Mouse (Mus musculus): ENCODE measurements around the gene Krba1. TPM values are rescaled to one million over a fixed set of nuclear protein-coding genes. Genes with fewer than 3 reads are reported as not detected.

The Krba1 gene
- polyA plus RNA-seq, 1 experiment = 10.6 TPM

DNA sequence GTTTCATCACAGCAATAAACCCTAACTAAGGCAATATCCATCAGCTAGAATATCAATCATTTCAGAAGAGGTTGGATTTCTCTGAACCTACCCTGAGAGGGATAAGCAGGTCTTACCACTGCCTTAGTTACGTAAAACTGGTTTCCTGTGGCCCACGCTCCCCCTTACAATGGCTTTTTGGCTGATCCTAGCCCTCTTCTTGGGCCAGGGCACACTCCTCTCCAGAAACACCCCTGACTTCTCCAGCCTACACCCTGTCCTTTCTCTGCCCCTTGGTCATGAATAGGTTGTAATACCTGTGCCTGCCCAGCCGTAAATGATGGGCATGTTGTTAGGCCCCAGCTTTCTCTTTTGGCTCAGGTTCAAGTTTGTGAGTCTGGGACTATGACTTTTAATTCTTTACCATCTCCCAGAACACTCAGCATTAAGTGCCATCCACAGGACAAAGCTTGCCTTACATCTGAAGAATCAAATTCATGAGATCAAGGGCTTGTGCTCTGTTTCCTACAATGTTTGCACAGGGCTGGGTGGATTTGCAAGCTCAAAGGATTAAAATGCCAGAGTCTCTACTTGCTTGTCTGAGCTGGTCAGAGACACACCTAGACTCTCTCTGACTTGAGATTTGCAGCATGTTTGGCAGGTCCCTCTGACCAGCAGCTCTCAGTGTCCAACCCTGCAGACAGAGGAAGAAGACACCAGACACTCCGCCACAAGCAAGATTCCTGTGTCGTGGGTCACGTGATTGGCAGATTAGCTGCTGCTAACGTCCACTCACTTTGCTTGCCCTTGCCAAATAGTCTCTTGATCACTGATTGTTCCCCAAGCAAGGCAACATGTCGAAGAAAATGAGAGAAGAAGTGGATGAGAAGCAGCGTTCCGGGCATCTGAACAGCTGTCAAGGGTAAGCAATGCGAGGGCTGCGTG, 37.8 kb downstream of the Krba1 start:
- Histone ChIP-seq H3K4me1 (ENCODE audit: control insufficient read depth, insufficient read depth, insufficient read length) (no peaks in the 10 kb centered on the region), H3K27ac (ENCODE audit: insufficient read depth, low read length) (no peak overlapping the region), H3K4me3 (ENCODE audit: extremely low read depth, insufficient read depth, insufficient read length) (no peak overlapping the region), H3K36me3 (ENCODE audit: control insufficient read depth, insufficient read depth, low read length) (peaks cover 2% of the 10 kb centered on the region), H3K27me3 (ENCODE audit: control insufficient read depth, insufficient read depth, low read length) (no peaks in the 10 kb centered on the region)
- TF ChIP-seq POLR2A (IDR thresholded peaks at IDR 0.05; ENCODE audit: low read depth, low read length) = no peak
- no peak for TF ChIP-seq CTCF (IDR thresholded peaks at IDR 0.05; ENCODE audit: extremely low read depth, insufficient read depth, insufficient read length, insufficient replicate concordance)
- WGBS = 73% methylated on average over 12 of the region's 12 CpGs
- no peak for DNase-seq (ENCODE audit: low read depth in 1 of 2, low spot score in 2 of 2)

DNA sequence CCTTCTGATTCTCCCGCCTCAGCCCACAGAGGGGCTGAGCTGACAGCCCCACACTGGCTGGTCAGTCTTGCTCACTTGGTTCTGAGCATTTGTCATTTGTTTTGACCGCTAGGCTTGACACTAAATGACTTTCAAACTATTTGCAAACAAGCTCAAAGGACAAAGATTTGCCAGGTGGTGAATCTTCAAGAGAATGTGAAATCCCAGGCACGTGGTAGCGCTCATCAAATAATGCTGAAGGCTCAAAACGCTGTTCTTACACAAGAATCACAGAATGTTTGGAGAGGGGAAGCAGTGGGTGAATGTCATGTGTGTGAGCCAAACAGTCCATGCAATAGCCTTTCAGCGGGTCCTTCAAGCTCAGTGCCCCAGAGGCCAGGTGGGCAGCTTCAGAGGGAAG, 39.3 kb downstream of the Krba1 start:
- no peak for DNase-seq (ENCODE audit: low read depth in 1 of 2, low spot score in 2 of 2)
- no peaks in the 10 kb centered on the region for H3K27me3 ChIP-seq (ENCODE audit: control insufficient read depth, insufficient read depth, low read length)
- no peak overlapping the region for H3K4me3 ChIP-seq (ENCODE audit: extremely low read depth, insufficient read depth, insufficient read length)
- no peaks in the 10 kb centered on the region for H3K4me1 ChIP-seq (ENCODE audit: control insufficient read depth, insufficient read depth, insufficient read length)
- TF ChIP-seq CTCF (IDR thresholded peaks at IDR 0.05; ENCODE audit: extremely low read depth, insufficient read depth, insufficient read length, insufficient replicate concordance) = no peak
- TF ChIP-seq POLR2A (IDR thresholded peaks at IDR 0.05; ENCODE audit: low read depth, low read length) = no peak
- 79% methylated on average over 6 of the region's 6 CpGs for WGBS
- no peak overlapping the region for H3K27ac ChIP-seq (ENCODE audit: insufficient read depth, low read length)
- peaks cover 9% of the 10 kb centered on the region for H3K36me3 ChIP-seq (ENCODE audit: control insufficient read depth, insufficient read depth, low read length)

DNA sequence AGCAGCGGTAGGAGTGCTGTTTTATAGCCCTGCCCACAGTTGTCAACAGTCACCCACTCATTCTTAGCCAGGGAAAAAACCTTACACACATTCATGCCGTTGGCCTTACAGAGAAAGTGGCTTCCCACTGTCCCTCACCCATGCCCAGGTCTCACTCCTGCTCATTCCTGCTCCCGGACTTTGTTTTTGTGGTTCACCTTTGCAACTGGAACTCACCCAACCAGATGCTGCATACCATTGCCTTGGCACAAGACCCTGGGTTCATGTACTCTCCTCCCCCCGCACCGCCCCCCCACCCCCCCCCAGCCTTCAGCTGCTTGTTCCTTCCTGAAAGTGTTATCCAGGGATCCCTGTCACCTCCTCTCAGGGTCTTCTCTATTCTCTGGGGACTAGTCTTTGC, 39.7 kb downstream of the Krba1 start:
- Histone ChIP-seq H3K27me3 (ENCODE audit: control insufficient read depth, insufficient read depth, low read length) (no peaks in the 10 kb centered on the region), H3K36me3 (ENCODE audit: control insufficient read depth, insufficient read depth, low read length) (peaks cover 9% of the 10 kb centered on the region), H3K4me1 (ENCODE audit: control insufficient read depth, insufficient read depth, insufficient read length) (no peaks in the 10 kb centered on the region), H3K27ac (ENCODE audit: insufficient read depth, low read length) (no peak overlapping the region), H3K4me3 (ENCODE audit: extremely low read depth, insufficient read depth, insufficient read length) (no peak overlapping the region)
- WGBS = 69% methylated on average over 5 of the region's 5 CpGs
- no peak for DNase-seq (ENCODE audit: low read depth in 1 of 2, low spot score in 2 of 2)
- no peak for TF ChIP-seq CTCF (IDR thresholded peaks at IDR 0.05; ENCODE audit: extremely low read depth, insufficient read depth, insufficient read length, insufficient replicate concordance)
- TF ChIP-seq POLR2A (IDR thresholded peaks at IDR 0.05; ENCODE audit: low read depth, low read length) = no peak

DNA sequence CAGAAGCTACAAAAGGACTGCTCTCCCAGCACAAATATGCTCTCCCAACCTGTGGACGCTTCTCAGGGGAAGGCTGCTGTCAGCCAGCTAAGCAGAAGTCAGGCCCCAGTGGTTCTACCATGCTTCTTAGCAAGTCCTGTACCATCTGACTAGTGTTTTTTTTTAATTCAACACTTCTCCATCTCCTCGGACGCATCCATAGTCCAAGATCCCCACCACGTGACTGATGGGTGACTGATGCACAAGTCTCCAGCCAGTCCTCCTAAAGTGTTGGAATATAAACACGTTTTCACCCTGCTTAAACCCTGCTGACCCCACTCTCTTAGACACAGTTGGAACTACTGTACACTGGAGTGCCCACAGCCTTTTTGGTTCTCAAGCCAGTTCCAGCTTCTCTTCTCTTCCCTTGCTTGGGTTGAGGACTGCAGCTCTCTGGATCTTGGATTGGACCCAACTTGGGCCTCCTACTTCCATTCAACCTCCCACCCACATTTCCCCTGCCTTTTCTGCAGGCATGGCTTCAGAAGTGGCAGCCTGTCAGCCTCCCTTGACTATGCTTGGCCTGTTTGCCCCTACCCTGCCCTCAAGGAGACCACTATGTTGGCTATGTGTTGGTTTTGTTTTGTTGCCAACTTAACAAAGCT, 40.4 kb downstream of the Krba1 start:
- WGBS = 79% methylated on average over 5 of the region's 5 CpGs
- no peaks in the 10 kb centered on the region for H3K27me3 ChIP-seq (ENCODE audit: control insufficient read depth, insufficient read depth, low read length)
- H3K4me3 ChIP-seq (ENCODE audit: extremely low read depth, insufficient read depth, insufficient read length) = no peak overlapping the region
- H3K27ac ChIP-seq (ENCODE audit: insufficient read depth, low read length) = no peak overlapping the region
- no peak for TF ChIP-seq POLR2A (IDR thresholded peaks at IDR 0.05; ENCODE audit: low read depth, low read length)
- no peak for TF ChIP-seq CTCF (IDR thresholded peaks at IDR 0.05; ENCODE audit: extremely low read depth, insufficient read depth, insufficient read length, insufficient replicate concordance)
- H3K36me3 ChIP-seq (ENCODE audit: control insufficient read depth, insufficient read depth, low read length) = peaks cover 9% of the 10 kb centered on the region
- DNase-seq (ENCODE audit: low read depth in 1 of 2, low spot score in 2 of 2) = no peak
- H3K4me1 ChIP-seq (ENCODE audit: control insufficient read depth, insufficient read depth, insufficient read length) = no peaks in the 10 kb centered on the region

DNA sequence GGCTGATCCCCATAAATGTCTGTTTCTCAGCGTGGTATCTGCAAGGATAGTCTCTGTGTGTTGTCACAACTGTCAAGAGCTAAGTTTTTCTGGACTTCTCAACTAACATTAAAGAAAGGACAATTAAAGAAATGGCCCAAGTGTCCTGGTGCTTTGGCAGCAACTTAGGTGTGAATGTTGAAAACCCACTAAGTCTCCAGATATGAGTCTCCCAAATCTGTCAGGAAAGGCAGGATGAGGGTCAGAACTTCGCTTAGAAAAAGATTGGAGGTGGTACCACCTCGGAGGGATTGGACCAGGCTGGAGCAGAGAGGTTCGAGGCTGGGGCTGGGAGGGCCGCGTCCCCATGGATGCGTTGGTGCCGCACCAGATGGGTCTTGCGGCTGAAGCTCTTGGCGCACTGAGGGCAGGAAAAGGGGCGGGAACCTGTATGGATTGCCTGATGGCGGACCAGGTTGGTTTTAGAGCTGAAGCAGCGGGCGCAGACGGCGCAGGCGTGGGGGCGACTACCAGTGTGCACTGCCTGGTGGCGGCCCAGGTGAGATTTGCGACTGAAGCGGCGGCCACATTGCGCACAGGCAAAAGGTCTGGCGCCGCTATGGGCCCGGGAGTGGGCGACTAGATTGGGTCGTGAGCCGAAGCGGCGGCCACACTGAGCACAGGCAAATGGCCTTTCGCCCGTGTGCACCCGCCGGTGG, 42.4 kb downstream of the Krba1 start:
- no peak for DNase-seq (ENCODE audit: low read depth in 1 of 2, low spot score in 2 of 2)
- H3K27me3 ChIP-seq (ENCODE audit: control insufficient read depth, insufficient read depth, low read length) = no peaks in the 10 kb centered on the region
- no peaks in the 10 kb centered on the region for H3K4me1 ChIP-seq (ENCODE audit: control insufficient read depth, insufficient read depth, insufficient read length)
- H3K36me3 ChIP-seq (ENCODE audit: control insufficient read depth, insufficient read depth, low read length) = peaks cover 11% of the 10 kb centered on the region
- H3K27ac ChIP-seq (ENCODE audit: insufficient read depth, low read length) = no peak overlapping the region
- TF ChIP-seq POLR2A (IDR thresholded peaks at IDR 0.05; ENCODE audit: low read depth, low read length) = no peak
- no peak for TF ChIP-seq CTCF (IDR thresholded peaks at IDR 0.05; ENCODE audit: extremely low read depth, insufficient read depth, insufficient read length, insufficient replicate concordance)
- 97% methylated on average over 35 of the region's 35 CpGs for WGBS
- no peak overlapping the region for H3K4me3 ChIP-seq (ENCODE audit: extremely low read depth, insufficient read depth, insufficient read length)

DNA sequence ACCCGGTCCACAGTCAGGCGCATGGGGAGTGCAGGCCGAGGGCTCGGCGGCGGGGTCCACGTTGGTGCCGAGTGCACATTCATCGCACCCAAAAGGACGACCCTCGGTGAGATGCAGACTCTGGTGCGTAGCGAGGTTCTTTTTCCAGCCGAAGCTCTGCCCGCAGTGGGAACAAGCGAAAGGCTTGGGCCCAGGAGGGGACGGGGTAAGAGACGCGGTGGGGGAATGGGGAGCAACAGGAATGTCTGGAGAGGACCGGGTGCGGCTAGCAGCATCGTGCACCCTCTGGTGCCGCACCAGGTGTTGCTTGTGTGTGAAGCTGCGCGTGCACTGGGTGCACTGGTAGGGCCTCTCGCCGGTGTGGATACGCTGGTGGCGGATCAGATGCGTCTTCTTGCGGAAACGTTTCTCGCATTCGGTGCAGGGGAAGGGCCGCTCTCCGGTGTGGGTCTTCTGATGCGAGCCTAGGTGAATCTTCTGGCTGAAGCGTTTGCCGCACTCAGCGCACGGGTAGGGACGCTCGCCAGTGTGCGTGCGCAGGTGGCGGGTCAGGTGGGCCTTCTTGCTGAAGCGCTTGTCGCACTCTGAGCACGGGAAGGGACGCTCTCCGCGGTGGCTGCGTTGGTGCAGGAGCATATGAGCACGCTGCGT, 43.2 kb downstream of the Krba1 start:
- TF ChIP-seq CTCF (IDR thresholded peaks at IDR 0.05; ENCODE audit: extremely low read depth, insufficient read depth, insufficient read length, insufficient replicate concordance) (no peak), POLR2A (IDR thresholded peaks at IDR 0.05; ENCODE audit: low read depth, low read length) (no peak)
- Histone ChIP-seq H3K27me3 (ENCODE audit: control insufficient read depth, insufficient read depth, low read length) (no peaks in the 10 kb centered on the region), H3K36me3 (ENCODE audit: control insufficient read depth, insufficient read depth, low read length) (peaks cover 11% of the 10 kb centered on the region), H3K4me1 (ENCODE audit: control insufficient read depth, insufficient read depth, insufficient read length) (peaks cover 3% of the 10 kb centered on the region; the same call in 1 of the 2 replicates), H3K4me3 (ENCODE audit: extremely low read depth, insufficient read depth, insufficient read length) (no peak overlapping the region), H3K27ac (ENCODE audit: insufficient read depth, low read length) (no peak overlapping the region)
- no peak for DNase-seq (ENCODE audit: low read depth in 1 of 2, low spot score in 2 of 2)
- WGBS = 97% methylated on average over 55 of the region's 55 CpGs

All from spleen, adult 2 months (tissue).